Mouse (Mus musculus): ENCODE results near the gene Bex2. TPM values are rescaled to one million over a fixed set of nuclear protein-coding genes. Genes with fewer than 3 reads are reported as not detected.
A peak's percentile ranks its signal among the peaks of the same experiment; 100 is the strongest.
"Not testable (repeated sequence)": the region's sequence is repeated elsewhere in the genome, so short reads cannot be mapped to it uniquely, and the experiment has no call there.

The Bex2 gene
- polyA plus RNA-seq, 1 experiment from 2014 or later, result 53.0 TPM

GRCm38 (mm10) chrX:136051219-136051618, 16.8 kb downstream of the Bex2 start:
- Histone ChIP-seq H3K27ac (no peak overlapping the region), H3K4me3 (no peak overlapping the region), H3K27me3 (no peaks in the 10 kb centered on the region; the same call in 1 of the 2 replicates), H3K4me2 (no peak overlapping the region), H3K9ac (no peak overlapping the region), H3K4me1 (no peaks in the 10 kb centered on the region), H3K9me3 (no peaks in the 10 kb centered on the region), H3K36me3 (no peaks in the 10 kb centered on the region)
- no peak for ATAC-seq (ENCODE audit: borderline replicate concordance, extremely low read depth, low FRiP score, low TSS enrichment)
- WGBS, result 47% methylated on average over 2 of the region's 2 CpGs

- H3K4me1 ChIP-seq, result no peaks in the 10 kb centered on the region
- H3K27ac ChIP-seq, result no peak overlapping the region
- H3K36me3 ChIP-seq, result no peaks in the 10 kb centered on the region
- no peak overlapping the region for H3K4me2 ChIP-seq
- H3K9ac ChIP-seq, result no peak overlapping the region
- no peaks in the 10 kb centered on the region; the same call in 1 of the 2 replicates for H3K27me3 ChIP-seq
- no peaks in the 10 kb centered on the region for H3K9me3 ChIP-seq
- ATAC-seq (ENCODE audit: borderline replicate concordance, extremely low read depth, low FRiP score, low TSS enrichment), result no peak; the same call in 1 of the 2 replicates
- no peak overlapping the region for H3K4me3 ChIP-seq
- 8% methylated on average over 5 of the region's 5 CpGs for WGBS
These were observed 20.5 kb downstream of the Bex2 start for GRCm38 (mm10) chrX:136047528-136047927.

DNA sequence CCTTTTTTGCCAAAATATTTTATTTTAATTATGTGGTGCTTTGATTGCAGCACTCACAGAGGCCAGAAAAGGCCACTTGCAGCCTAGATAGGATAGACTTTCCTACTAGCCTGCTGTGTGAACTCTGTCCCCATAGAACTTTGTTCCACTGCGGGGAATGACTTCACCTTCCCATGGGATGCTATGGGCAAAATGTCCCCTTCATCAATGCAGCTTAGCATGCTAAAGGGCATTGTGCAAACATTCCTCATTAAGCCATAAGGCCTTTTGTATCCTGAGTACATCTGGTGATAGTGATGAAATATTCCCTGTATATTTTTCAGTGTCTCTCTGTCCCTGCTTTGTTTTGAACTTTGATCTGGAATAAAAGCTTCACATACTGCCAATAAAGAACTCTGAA, 24.3 kb downstream of the Bex2 start:
- Histone ChIP-seq H3K36me3 (no peaks in the 10 kb centered on the region), H3K4me3 (no peak overlapping the region), H3K27me3 (peaks cover 1% of the 10 kb centered on the region; the same call in 1 of the 2 replicates), H3K9me3 (no peaks in the 10 kb centered on the region), H3K4me2 (no peak overlapping the region), H3K27ac (no peak overlapping the region), H3K4me1 (no peaks in the 10 kb centered on the region), H3K9ac (no peak overlapping the region)
- no peak for ATAC-seq (ENCODE audit: borderline replicate concordance, extremely low read depth, low FRiP score, low TSS enrichment)
- 64% methylated on average over 1 of the region's 1 CpGs for WGBS

DNA sequence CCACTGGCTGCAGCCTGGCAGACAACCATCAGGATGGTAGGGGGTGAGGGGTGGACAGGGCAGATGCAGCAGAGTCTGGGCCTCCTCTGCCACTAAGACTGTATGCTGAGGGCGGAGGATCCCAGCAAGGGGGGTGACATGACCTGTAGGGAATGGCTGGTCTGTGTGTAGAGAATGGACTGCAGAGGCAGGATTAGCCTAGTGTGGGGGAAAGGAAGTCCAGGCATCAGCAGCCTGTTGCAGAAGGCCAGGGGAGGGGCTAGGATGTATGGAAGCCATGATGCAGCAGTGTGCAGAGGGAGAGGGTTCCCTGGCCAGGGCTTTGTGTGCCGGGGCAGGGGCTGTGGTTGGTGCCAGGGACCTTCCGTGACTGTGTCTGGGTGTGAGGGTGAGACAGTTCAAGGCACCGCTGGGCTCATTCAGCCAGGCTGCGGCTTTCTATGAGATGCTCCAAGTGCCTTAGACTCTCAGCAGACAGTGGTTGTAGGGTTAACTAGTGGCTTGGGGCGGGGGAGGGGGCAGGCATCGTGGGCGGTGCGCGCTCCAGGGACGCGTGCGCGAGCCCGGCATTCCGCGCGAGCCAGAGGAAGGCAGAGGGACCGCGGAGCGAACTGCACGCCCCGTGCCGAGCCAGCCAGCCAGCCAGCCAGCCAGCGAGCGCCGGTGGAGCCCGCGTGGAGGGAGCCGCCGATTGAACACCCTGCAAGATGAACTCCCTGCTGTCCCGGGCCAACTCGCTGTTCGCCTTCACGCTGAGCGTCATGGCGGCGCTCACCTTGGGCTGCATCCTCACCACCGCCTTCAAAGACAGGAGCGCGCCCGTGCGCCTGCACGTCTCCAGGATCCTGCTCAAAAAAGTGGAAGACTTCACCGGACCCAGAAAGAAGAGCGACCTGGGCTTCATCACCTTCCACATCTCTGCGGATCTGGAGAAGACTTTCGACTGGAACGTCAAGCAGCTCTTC, 35.0 kb downstream of the Bex2 start, which contains the start of gene Arxes1:
Gene Arxes1, plus strand, starts transcription at position 569 of the 965 bp plus-strand sequence.
- not testable (repeated sequence) for H3K9ac ChIP-seq, H3K27me3 ChIP-seq, H3K9me3 ChIP-seq, H3K27ac ChIP-seq, H3K4me1 ChIP-seq, H3K36me3 ChIP-seq
- peak within 1 kb of the TSS; percentile 20; the same call in 1 of the 2 replicates for H3K4me3 ChIP-seq
- WGBS, result 14% methylated on average over 20 of the region's 49 CpGs
- peak; percentile 97 for ATAC-seq (ENCODE audit: borderline replicate concordance, extremely low read depth, low FRiP score, low TSS enrichment)
- H3K4me2 ChIP-seq, result peak within 1 kb of the TSS; percentile 37

DNA sequence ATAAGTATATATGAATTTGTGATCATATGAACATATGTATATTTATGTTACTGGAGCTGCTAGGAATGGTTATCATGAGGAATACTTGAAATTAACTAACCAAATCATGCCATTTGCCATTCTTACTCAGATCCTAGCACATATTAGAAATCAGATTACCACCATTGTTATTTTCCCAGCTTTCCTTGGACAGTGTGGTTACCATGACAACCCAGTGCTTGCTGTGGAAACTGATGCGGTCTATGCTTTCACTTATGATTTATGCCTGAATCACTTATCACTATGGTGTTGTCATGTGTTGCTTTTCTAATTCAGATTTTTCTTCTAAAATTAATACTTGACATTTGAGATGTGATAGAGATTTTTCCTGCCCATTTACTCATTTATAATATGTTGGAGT, 37.7 kb downstream of the Bex2 start:
- Histone ChIP-seq H3K27ac (no peak overlapping the region), H3K4me3 (no peak overlapping the region), H3K9me3 (no peaks in the 10 kb centered on the region), H3K27me3 (no peaks in the 10 kb centered on the region; the same call in 1 of the 2 replicates), H3K4me1 (no peaks in the 10 kb centered on the region), H3K9ac (no peak overlapping the region), H3K36me3 (no peaks in the 10 kb centered on the region), H3K4me2 (no peak overlapping the region)
- WGBS, result 55% methylated on average over 1 of the region's 1 CpGs
- ATAC-seq (ENCODE audit: borderline replicate concordance, extremely low read depth, low FRiP score, low TSS enrichment), result no peak

Other genes starting within 250 kb of the Bex2 start
- gene Gprasp2, start 229.2 kb downstream of the Bex2 start, polyA plus RNA-seq (2015; fragmentation: Nextera tagmentation; extraction: Ambion mirVana), result 21.8 and 26.1 TPM in 2 replicates
- 57.4 and 57.8 TPM in 2 replicates for gene Arxes2, start 74.4 kb downstream of the Bex2 start, polyA plus RNA-seq (2015; fragmentation: Nextera tagmentation; extraction: Ambion mirVana)
- gene Arxes1, start 34.9 kb downstream of the Bex2 start, polyA plus RNA-seq (2015; fragmentation: Nextera tagmentation; extraction: Ambion mirVana), result 22.0 and 22.8 TPM in 2 replicates
- gene Nxf3, start 17.0 kb upstream of the Bex2 start, polyA plus RNA-seq (2015; fragmentation: Nextera tagmentation; extraction: Ambion mirVana), result 0.05 and 0.14 TPM in 2 replicates
- 151 and 155 TPM in 2 replicates for gene Bex4, start 70.8 kb upstream of the Bex2 start, polyA plus RNA-seq (2015; fragmentation: Nextera tagmentation; extraction: Ambion mirVana)
- 193 and 198 TPM in 2 replicates for gene Tceal8, start 104.1 kb upstream of the Bex2 start, polyA plus RNA-seq (2015; fragmentation: Nextera tagmentation; extraction: Ambion mirVana)
- 3.3 and 3.5 TPM in 2 replicates for gene Tceal5, start 135.6 kb upstream of the Bex2 start, polyA plus RNA-seq (2015; fragmentation: Nextera tagmentation; extraction: Ambion mirVana)
- gene Tceal7, start 146.5 kb upstream of the Bex2 start, polyA plus RNA-seq (2015; fragmentation: Nextera tagmentation; extraction: Ambion mirVana), result 1.5 and 3.8 TPM in 2 replicates
- gene Bex1, start 147.3 kb upstream of the Bex2 start, polyA plus RNA-seq (2015; fragmentation: Nextera tagmentation; extraction: Ambion mirVana), result 85.4 and 99.2 TPM in 2 replicates
- gene Tceal9, start 176.8 kb upstream of the Bex2 start, polyA plus RNA-seq (2015; fragmentation: Nextera tagmentation; extraction: Ambion mirVana), result 621 and 638 TPM in 2 replicates
- 432 and 477 TPM in 2 replicates for gene Bex3, start 202.0 kb upstream of the Bex2 start, polyA plus RNA-seq (2015; fragmentation: Nextera tagmentation; extraction: Ambion mirVana)

All from lung, embryonic 15.5 days (tissue).